Mouse (Mus musculus): ENCODE results near the gene Lars2. TPM values are rescaled to one million over a fixed set of nuclear protein-coding genes. Genes with fewer than 3 reads are reported as not detected.

Lars2 gene
- total and polyA plus RNA-seq, 3 experiments, result 5.1 to 15,188 (median 765) TPM

- H3K4me2 ChIP-seq (ENCODE audit: insufficient read depth, low read depth, poor library complexity, severe bottlenecking), result no peak overlapping the region
- no peak overlapping the region for H3K9ac ChIP-seq (ENCODE audit: insufficient read depth, low read depth)
- peak; percentile 61 for DNase-seq (ENCODE audit: extremely low read depth)
- H3K4me1 ChIP-seq (ENCODE audit: control insufficient read depth in 1 of 2, insufficient read depth in 2 of 2), result peaks cover 0 to 25% of the 10 kb centered on the region in 2 experiments; a peak in 2 of 4 replicates
- peaks cover 29 to 64% of the 10 kb centered on the region in 2 experiments for H3K36me3 ChIP-seq (replicated peaks in 1 of 2; ENCODE audit: control insufficient read depth in 1 of 2, insufficient read depth in 1 of 2, low read length in 1 of 2)
- no peaks in the 10 kb centered on the region for H3K9me3 ChIP-seq (replicated peaks; ENCODE audit: low read length)
- no peak overlapping the region for H3K4me3 ChIP-seq (replicated peaks in 1 of 3; ENCODE audit: low read depth in 2 of 3, low read length in 2 of 3, poor library complexity in 1 of 3)
- H3K79me2 ChIP-seq (replicated peaks; ENCODE audit: control insufficient read depth, extremely low read depth, insufficient read depth, poor library complexity, severe bottlenecking), result no peaks in the 10 kb centered on the region
- H3K27me3 ChIP-seq (replicated peaks), result no peaks in the 10 kb centered on the region
- in situ Hi-C loops (cut with MboI; ENCODE audit: low pct_ligation_motif_present, low pct_unique_long_range_greater_than_20kb, low sequenced_read_pairs) (loop anchor here (10.0 kb wide), 1 partner anchor 295 kb away; the partner anchor contains the start of gene Clec3b), dilution Hi-C loops (cut with MboI; ENCODE audit: extremely low pct_ligation_motif_present, extremely low pct_unique_long_range_greater_than_20kb, low sequenced_read_pairs) (no loop called here)
- no peak overlapping the region for H3K27ac ChIP-seq (ENCODE audit: insufficient read depth, low read depth)
- peak; percentile 65 for TF ChIP-seq ZNF384 (IDR thresholded peaks at IDR 0.05; ENCODE audit: low read depth, low read length)
- peak; percentile 88 to 94 for TF ChIP-seq CTCF (conservative IDR thresholded peaks at IDR 0.05 in 1 of 2, IDR thresholded peaks at IDR 0.05 in 1 of 2; ENCODE audit: low read depth in 2 of 2, low read length in 2 of 2)
- TF ChIP-seq ZC3H11A (IDR thresholded peaks at IDR 0.05; ENCODE audit: low read depth, low read length), result peak; percentile 51; the same call in 1 of the 2 replicates
- TF ChIP-seq SMC3 (IDR thresholded peaks at IDR 0.05; ENCODE audit: low read depth, low read length), result peak; percentile 83
- peak; percentile 85 for TF ChIP-seq RAD21 (IDR thresholded peaks at IDR 0.05; ENCODE audit: low read depth, low read length)
- no peak for TF ChIP-seq POLR2AphosphoS2 (IDR thresholded peaks at IDR 0.05; ENCODE audit: low read depth, low read length)
- TF ChIP-seq HCFC1 (IDR thresholded peaks at IDR 0.05; ENCODE audit: low read depth, low read length), result no peak
Observed at GRCm38 (mm10) chr9:123450174-123450573, 83.4 kb downstream of the Lars2 start.

GRCm38 (mm10) chr9:123451772-123452171 is 85.0 kb downstream of the Lars2 start:
- no peak overlapping the region for H3K9ac ChIP-seq (ENCODE audit: insufficient read depth, low read depth)
- no peak overlapping the region for H3K4me2 ChIP-seq (ENCODE audit: insufficient read depth, low read depth, poor library complexity, severe bottlenecking)
- no peak for DNase-seq (ENCODE audit: extremely low read depth)
- H3K9me3 ChIP-seq (replicated peaks; ENCODE audit: low read length), result no peaks in the 10 kb centered on the region
- TF ChIP-seq POLR2AphosphoS2 (IDR thresholded peaks at IDR 0.05; ENCODE audit: low read depth, low read length) (no peak), E2F4 (IDR thresholded peaks at IDR 0.05; ENCODE audit: insufficient replicate concordance, low read depth, low read length) (no peak), RCOR1 (conservative IDR thresholded peaks at IDR 0.05; ENCODE audit: low read depth, low read length) (no peak), PAX5 (IDR thresholded peaks at IDR 0.05; ENCODE audit: low read length) (no peak), MAFK (IDR thresholded peaks at IDR 0.05; ENCODE audit: insufficient replicate concordance, low read length) (no peak), ETS1 (conservative IDR thresholded peaks at IDR 0.05; ENCODE audit: low read depth, low read length) (no peak), KAT2A (IDR thresholded peaks at IDR 0.05; ENCODE audit: insufficient replicate concordance, low read length) (no peak), HCFC1 (IDR thresholded peaks at IDR 0.05; ENCODE audit: low read depth, low read length) (no peak), SIN3A (IDR thresholded peaks at IDR 0.05; ENCODE audit: low read length) (no peak), MEF2A (IDR thresholded peaks at IDR 0.05; ENCODE audit: borderline replicate concordance, low read depth, low read length) (no peak), JUN (IDR thresholded peaks at IDR 0.05; ENCODE audit: insufficient read depth, low read depth, low read length) (no peak), NELFE (IDR thresholded peaks at IDR 0.05; ENCODE audit: low read depth, low read length) (no peak), MXI1 (IDR thresholded peaks at IDR 0.05; ENCODE audit: low read depth, low read length) (no peak), TCF12 (IDR thresholded peaks at IDR 0.05; ENCODE audit: low read depth, low read length) (no peak), USF2 (conservative IDR thresholded peaks at IDR 0.05; ENCODE audit: low read depth, low read length) (no peak), CTCF (conservative IDR thresholded peaks at IDR 0.05 in 1 of 2, IDR thresholded peaks at IDR 0.05 in 1 of 2; ENCODE audit: low read depth in 2 of 2, low read length in 2 of 2) (no peak)
- H3K27me3 ChIP-seq (replicated peaks), result no peaks in the 10 kb centered on the region
- peaks cover 0 to 29% of the 10 kb centered on the region in 2 experiments; a peak in 2 of 4 replicates for H3K4me1 ChIP-seq (ENCODE audit: control insufficient read depth in 1 of 2, insufficient read depth in 2 of 2)
- dilution Hi-C loops (cut with MboI; ENCODE audit: extremely low pct_ligation_motif_present, extremely low pct_unique_long_range_greater_than_20kb, low sequenced_read_pairs) (no loop called here), in situ Hi-C loops (cut with MboI; ENCODE audit: low pct_ligation_motif_present, low pct_unique_long_range_greater_than_20kb, low sequenced_read_pairs) (loop anchor here (10.0 kb wide), 1 partner anchor 297 kb away; the partner anchor contains the start of gene Clec3b)
- H3K27ac ChIP-seq (ENCODE audit: insufficient read depth, low read depth), result no peak overlapping the region
- no peak overlapping the region for H3K4me3 ChIP-seq (replicated peaks in 1 of 3; ENCODE audit: low read depth in 2 of 3, low read length in 2 of 3, poor library complexity in 1 of 3)
- H3K79me2 ChIP-seq (replicated peaks; ENCODE audit: control insufficient read depth, extremely low read depth, insufficient read depth, poor library complexity, severe bottlenecking), result no peaks in the 10 kb centered on the region
- H3K36me3 ChIP-seq (replicated peaks in 1 of 2; ENCODE audit: control insufficient read depth in 1 of 2, insufficient read depth in 1 of 2, low read length in 1 of 2), result peaks cover 40 to 72% of the 10 kb centered on the region in 2 experiments

Data from CH12.LX (cell line).